Mouse (Mus musculus): ENCODE data around the gene Sprtn.

- no peak for TF ChIP-seq CTCF (IDR thresholded peaks at IDR 0.05; ENCODE audit: extremely low read depth, insufficient read length, insufficient replicate concordance, low read depth, low read length)
- TF ChIP-seq POLR2A (IDR thresholded peaks at IDR 0.05; ENCODE audit: low read depth, low read length) = no peak
These were observed 28.7 kb downstream of the Sprtn start for GRCm38 (mm10) chr8:124926351-124926771.
